Mouse (Mus musculus) embryonic facial prominence, embryonic 12.5 days (tissue): ENCODE results near the gene Dda1. TPM values are rescaled to one million over a fixed set of nuclear protein-coding genes. Genes with fewer than 3 reads are reported as not detected.
A peak's percentile ranks its signal among the peaks of the same experiment; 100 is the strongest.

Experiments
- ATAC-seq: fragments of 200-750 bp; cut with Nextera tagmentation; 2 replicates; pipeline ENCODE4 v1.8.0; 2017; ENCODE audit not compliant: insufficient number of reproducible peaks, insufficient read depth, low FRiP score, low TSS enrichment
- H3K27ac ChIP-seq: fragments of 300-500 bp; sonication (generic); 2 replicates; pipeline ENCODE4 v1.5.1; 2016; ENCODE audit warnings: mild to moderate bottlenecking
- H3K27me3 ChIP-seq: fragments of 300-500 bp; sonication (generic); 2 replicates; pipeline ENCODE4 v1.6.1; 2016; ENCODE audit warnings: mild to moderate bottlenecking, moderate library complexity
- H3K36me3 ChIP-seq: fragments of 300-500 bp; sonication (generic); 2 replicates; pipeline ENCODE4 v1.6.1; 2016; ENCODE audit warnings: mild to moderate bottlenecking
- H3K4me1 ChIP-seq: fragments of 300-500 bp; sonication (generic); 2 replicates; pipeline ENCODE4 v1.6.1; 2016
- H3K4me2 ChIP-seq: fragments of 300-500 bp; sonication (generic); replicated peaks from 2 replicates; pipeline ENCODE4 v1.6.1; 2016; ENCODE audit warnings: mild to moderate bottlenecking, moderate library complexity
- H3K4me3 ChIP-seq: fragments of 300-500 bp; sonication (generic); 2 replicates; pipeline ENCODE4 v1.5.1; 2016; ENCODE audit warnings: mild to moderate bottlenecking
- H3K9ac ChIP-seq: fragments of 300-500 bp; sonication (generic); 2 replicates; pipeline ENCODE4 v1.6.1; 2016; ENCODE audit warnings: mild to moderate bottlenecking, moderate library complexity
- H3K9me3 ChIP-seq: fragments of 300-500 bp; sonication (generic); 2 replicates; pipeline ENCODE4 v1.6.1; 2016; ENCODE audit warnings: mild to moderate bottlenecking, moderate library complexity
- WGBS: fragments of 180-500 bp; shearing (Covaris S2); methylation state at CpG from one replicate; pipeline ENCODE4 v1.1.7; 2016; 5-methylcytosine and 5-hydroxymethylcytosine counted together
- polyA plus RNA-seq: library from polyadenylated mRNA; unstranded; fragments of >200 nt; fragmentation: Nextera tagmentation; extraction: Ambion mirVana; gene quantifications from 2 replicates; pipeline ENCODE4 v1.2.1, GENCODE M21; 2016

Gene Dda1
- polyA plus RNA-seq, 1 experiment from 2014 or later, result 108 TPM

DNA sequence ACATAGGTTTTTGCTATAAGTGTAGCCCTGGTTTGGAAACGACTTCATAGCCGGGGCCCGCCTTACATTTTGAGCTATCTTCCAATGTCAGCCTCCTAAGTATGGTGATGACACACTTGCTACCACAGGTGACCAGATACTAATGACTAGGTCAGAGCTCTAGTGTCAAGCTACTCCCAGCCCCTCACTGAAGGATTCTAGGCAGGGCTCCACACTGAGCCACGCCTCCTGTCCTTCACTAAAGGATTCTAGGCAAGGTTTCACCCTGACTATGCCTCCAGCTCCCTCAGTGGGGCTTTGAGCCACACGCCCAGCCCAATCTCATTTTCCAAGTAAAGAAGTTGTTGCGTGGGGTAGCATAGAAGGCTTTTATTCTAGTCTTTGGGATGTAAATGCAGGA, 8.3 kb upstream of the Dda1 start:
- Histone ChIP-seq H3K4me1 (peaks cover 28% of the 10 kb centered on the region), H3K27ac (no peak overlapping the region), H3K4me2 (no peak overlapping the region), H3K4me3 (no peak overlapping the region), H3K9ac (no peak overlapping the region), H3K36me3 (peaks cover 48% of the 10 kb centered on the region), H3K27me3 (no peaks in the 10 kb centered on the region), H3K9me3 (no peaks in the 10 kb centered on the region)
- no peak for ATAC-seq
- WGBS, result 88% methylated on average over 6 of the region's 6 CpGs

DNA sequence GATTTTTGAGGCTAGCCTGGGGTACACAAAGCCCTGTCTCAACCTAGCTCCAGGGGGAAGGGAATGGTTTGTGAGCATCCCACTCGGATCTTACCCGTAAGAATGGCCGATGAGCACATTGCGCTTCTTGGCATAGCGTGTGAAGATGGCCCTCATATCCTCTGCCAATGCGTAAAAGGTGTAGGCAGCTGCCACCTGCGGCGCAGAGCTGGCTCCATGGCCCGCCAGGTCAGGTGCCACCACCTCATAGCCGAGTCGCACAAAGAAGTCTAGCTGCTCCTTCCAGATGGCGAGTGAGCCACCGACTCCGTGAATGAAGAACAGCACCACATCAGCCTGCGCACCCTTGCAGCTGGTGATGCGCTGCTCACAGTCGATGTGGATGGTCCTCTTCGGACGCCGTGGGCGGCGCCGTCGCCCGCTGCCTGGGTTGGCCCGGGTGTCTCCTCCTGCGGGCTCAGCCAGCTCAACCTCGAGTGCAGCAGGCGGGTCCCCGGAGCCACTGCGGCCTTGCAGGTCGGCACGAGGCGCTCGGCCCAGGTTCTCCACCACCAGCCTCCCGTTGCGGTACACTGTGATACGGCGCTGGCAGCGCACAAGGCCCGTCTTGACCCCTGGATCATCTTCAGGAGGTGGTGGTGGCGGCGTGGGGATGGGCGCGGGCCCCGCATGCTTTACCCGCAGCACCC, 7.7 kb upstream of the Dda1 start:
- ATAC-seq, result no peak
- Histone ChIP-seq H3K36me3 (peaks cover 48% of the 10 kb centered on the region), H3K27ac (no peak overlapping the region), H3K4me2 (no peak overlapping the region), H3K4me1 (peaks cover 30% of the 10 kb centered on the region), H3K4me3 (no peak overlapping the region), H3K9me3 (no peaks in the 10 kb centered on the region), H3K9ac (no peak overlapping the region), H3K27me3 (no peaks in the 10 kb centered on the region)
- 75% methylated on average over 47 of the region's 47 CpGs for WGBS

DNA sequence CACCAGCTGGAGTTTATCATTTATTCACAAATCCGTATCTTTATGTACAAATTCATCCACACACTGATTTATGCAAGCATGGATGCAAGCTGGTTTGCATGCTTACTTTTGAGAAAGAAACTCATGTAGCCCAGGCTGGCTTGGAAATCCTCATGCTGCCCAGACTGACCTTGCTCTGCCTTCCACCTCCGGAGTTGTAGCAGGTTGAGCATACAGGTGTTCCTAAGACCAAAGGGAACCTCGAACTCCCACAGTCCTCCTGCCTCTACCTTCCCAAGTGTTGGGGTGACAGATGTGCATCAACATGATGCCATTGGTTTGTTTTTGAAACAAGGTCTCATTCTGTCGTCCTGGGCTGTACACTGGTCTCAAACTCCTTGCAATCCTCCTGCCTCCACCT, 6.8 kb upstream of the Dda1 start:
- Histone ChIP-seq H3K36me3 (peaks cover 42% of the 10 kb centered on the region), H3K4me3 (peak overlapping the region; percentile 93), H3K27ac (no peak overlapping the region), H3K4me2 (peak overlapping the region; percentile 79), H3K9me3 (no peaks in the 10 kb centered on the region), H3K9ac (peak overlapping the region; percentile 82), H3K27me3 (no peaks in the 10 kb centered on the region), H3K4me1 (peaks cover 30% of the 10 kb centered on the region)
- ATAC-seq, result no peak
- 73% methylated on average over 4 of the region's 4 CpGs for WGBS

DNA sequence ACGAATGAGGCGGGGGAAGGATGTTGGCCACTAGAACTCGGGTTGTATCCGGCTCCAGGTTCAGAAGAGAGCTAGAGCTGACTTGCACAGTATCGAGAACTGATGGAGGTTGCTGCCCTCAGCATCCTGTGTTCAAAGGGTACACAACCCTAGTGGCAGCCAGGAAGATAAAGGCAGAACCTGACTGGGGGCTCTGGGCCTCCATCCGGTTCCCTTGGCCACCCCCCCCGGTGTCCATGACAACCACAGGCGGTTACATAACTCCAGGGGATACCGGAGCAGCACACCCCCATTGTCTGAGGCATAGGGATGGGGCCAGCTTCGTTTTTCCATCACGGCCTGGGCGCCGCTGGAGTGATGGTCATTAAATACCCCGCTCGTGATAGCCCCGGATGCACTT, 6.2 kb upstream of the Dda1 start:
- peak overlapping the region; percentile 82 for H3K9ac ChIP-seq
- H3K27me3 ChIP-seq, result no peaks in the 10 kb centered on the region
- WGBS, result 6% methylated on average over 16 of the region's 16 CpGs
- no peak overlapping the region for H3K27ac ChIP-seq
- H3K9me3 ChIP-seq, result no peaks in the 10 kb centered on the region
- peaks cover 30% of the 10 kb centered on the region for H3K4me1 ChIP-seq
- ATAC-seq, result no peak
- H3K4me2 ChIP-seq, result peak overlapping the region; percentile 79
- H3K36me3 ChIP-seq, result peaks cover 36% of the 10 kb centered on the region
- peak overlapping the region; percentile 93 for H3K4me3 ChIP-seq

DNA sequence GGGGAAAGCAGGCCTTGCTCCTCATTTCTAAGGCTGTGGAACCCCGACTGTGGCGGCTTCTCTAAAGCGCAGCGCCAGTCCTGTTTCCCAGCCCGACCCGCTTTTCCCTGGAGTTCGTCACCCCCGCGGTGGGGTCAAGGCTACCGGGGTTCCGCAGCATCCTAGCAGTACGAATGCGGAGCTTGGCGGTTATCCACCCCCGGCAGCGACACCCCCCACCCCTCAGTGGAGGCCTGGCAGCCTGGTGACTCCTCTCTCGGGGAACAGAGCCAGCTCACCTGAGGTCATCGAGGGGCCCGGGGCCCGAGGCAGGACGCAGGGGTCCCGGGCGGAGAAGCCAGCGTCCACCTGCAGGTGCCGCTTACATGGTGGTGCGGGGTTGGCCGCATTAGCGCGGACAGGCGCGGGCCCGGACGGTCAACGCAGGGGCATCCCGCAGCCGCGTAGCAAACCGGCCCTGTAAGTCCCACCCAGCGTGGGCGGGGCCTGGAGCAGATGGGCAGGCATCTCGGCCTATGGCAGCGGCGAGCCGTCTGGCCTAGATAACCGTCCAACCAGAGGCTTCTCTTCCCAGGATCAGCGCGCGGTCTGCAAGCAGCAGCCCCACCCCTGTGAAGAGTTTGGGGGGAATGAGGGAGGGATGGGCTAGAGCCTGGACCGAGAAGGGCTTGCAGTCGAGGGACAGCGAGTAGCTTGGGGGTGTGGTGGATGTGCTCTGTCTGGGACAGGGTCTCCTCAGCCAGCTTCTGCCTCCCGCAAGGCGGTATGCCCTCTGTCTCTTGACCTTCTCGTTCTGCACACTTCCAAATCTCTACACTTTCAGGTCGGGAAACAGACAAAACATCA, 5.6 kb upstream of the Dda1 start, which contains the start of gene Abhd8:
Abhd8 (minus strand) TSS at position 468 of the 846 bp plus-strand sequence.
- Histone ChIP-seq H3K9me3 (no peaks in the 10 kb centered on the region), H3K36me3 (peaks cover 31% of the 10 kb centered on the region), H3K9ac (peak within 1 kb of the TSS; percentile 82), H3K4me3 (peak within 1 kb of the TSS; percentile 93), H3K4me1 (peaks cover 30% of the 10 kb centered on the region), H3K27ac (peak within 1 kb of the TSS; percentile 74), H3K27me3 (no peaks in the 10 kb centered on the region), H3K4me2 (peak within 1 kb of the TSS; percentile 79)
- ATAC-seq, result peak; percentile 86
- under 1% methylated on average over 55 of the region's 55 CpGs for WGBS

DNA sequence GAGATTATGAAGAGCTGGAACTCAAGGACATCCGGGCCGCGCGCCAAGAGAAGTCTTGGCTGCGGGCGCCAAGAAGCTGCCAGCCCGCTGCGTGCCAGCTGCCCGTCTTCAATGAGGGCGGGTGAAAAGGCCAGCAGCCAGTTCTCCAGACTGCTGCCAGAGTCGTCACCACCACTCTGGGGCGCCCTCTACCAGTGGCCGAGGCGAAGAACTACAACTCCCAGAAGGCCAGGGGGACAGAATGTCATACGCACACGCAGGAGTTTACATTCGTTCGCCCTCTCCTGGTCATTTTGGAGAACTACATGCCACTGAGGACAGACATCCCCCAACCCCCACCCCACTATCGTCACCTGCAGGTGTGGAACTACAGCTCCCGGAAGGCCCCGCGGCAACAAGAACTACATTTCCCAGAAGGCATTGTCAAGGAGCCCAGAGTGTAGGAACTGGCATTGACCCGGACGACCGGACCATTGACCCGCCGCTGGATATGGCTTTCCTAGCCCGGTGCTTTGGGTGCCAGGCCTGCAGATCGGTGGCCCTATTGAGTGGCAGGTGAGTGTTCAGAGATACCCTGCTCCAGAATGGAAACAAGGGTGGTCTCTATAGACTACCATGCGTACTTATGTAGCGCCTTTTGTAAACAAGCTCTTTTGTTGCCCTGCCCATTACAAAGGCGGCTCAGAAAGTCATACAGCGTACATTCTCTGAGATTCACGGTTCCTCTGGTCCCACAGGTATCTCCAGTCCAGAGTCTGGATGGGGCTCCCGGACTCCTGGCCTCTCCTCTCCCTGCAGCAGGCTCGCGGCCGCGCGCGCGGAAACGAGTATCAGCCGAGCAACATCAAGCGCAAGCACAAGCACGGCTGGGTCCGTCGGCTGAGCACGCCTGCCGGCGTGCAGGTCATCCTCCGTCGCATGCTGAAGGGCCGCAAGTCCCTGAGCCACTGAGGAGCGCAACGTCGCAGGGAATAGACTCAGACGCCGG, 4.2 kb upstream of the Dda1 start, which contains the start of gene Mrpl34:
Mrpl34 (plus strand) TSS at position 447 of the 988 bp plus-strand sequence.
- Histone ChIP-seq H3K9me3 (no peaks in the 10 kb centered on the region), H3K27me3 (no peaks in the 10 kb centered on the region), H3K4me3 (peak within 1 kb of the TSS; percentile 93), H3K4me2 (peak within 1 kb of the TSS; percentile 79), H3K36me3 (peaks cover 17% of the 10 kb centered on the region), H3K9ac (peak within 1 kb of the TSS; percentile 82), H3K27ac (peak within 1 kb of the TSS; percentile 74), H3K4me1 (peaks cover 32% of the 10 kb centered on the region)
- under 1% methylated on average over 59 of the region's 59 CpGs for WGBS
- ATAC-seq, result peak; percentile 57

DNA sequence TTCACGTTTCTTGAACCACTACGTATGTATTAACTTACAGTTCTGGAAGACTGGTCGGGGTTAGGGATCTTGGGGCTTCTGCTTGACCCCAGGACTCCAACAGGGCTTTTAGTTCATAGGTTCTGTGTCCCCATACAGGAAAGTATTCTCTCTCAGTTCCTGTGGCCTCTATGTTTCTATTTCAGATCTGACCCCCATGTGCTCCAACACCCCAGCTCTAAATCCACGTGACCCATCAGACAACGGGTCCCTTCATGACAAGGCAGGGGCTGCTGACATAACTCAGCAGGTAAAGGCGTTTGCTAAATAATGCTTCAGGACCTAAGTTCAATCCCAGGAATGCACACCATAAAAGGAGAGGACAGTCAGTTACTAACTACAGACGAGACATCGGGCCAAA, 3.3 kb upstream of the Dda1 start:
- 83% methylated on average over 8 of the region's 8 CpGs for WGBS
- Histone ChIP-seq H3K4me1 (peaks cover 40% of the 10 kb centered on the region), H3K9ac (peak overlapping the region; percentile 65; the same call in 1 of the 2 replicates), H3K36me3 (peaks cover 11% of the 10 kb centered on the region), H3K4me3 (peak overlapping the region; percentile 93), H3K27me3 (no peaks in the 10 kb centered on the region), H3K9me3 (no peaks in the 10 kb centered on the region), H3K4me2 (peak overlapping the region; percentile 79), H3K27ac (no peak overlapping the region)
- no peak for ATAC-seq

DNA sequence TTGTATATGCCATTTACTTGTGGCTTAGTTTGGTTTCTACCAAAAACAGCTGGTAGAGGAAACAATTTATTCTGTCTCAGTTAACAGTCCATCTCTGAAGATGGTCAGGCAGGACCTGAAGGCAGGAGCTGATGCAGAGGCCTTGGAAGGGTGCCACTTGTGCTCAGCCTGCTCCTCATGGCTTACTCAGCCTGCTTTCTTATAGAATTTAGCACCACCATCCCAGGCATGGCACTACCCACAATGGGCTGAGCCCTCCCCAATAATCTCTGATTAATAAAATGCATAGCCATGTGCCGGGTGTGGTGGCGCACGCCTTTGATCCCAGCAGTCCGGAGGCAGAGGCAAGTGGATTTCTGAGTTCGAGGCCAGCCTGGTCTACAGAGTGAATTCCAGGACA, 2.8 kb upstream of the Dda1 start:
- H3K27me3 ChIP-seq, result no peaks in the 10 kb centered on the region
- H3K9ac ChIP-seq, result no peak overlapping the region
- 92% methylated on average over 5 of the region's 5 CpGs for WGBS
- peaks cover 11% of the 10 kb centered on the region for H3K36me3 ChIP-seq
- no peak overlapping the region for H3K4me3 ChIP-seq
- no peak overlapping the region for H3K27ac ChIP-seq
- peak overlapping the region; percentile 79; the same call in 1 of the 2 replicates for H3K4me2 ChIP-seq
- ATAC-seq, result no peak
- peaks cover 40% of the 10 kb centered on the region for H3K4me1 ChIP-seq
- no peaks in the 10 kb centered on the region for H3K9me3 ChIP-seq

DNA sequence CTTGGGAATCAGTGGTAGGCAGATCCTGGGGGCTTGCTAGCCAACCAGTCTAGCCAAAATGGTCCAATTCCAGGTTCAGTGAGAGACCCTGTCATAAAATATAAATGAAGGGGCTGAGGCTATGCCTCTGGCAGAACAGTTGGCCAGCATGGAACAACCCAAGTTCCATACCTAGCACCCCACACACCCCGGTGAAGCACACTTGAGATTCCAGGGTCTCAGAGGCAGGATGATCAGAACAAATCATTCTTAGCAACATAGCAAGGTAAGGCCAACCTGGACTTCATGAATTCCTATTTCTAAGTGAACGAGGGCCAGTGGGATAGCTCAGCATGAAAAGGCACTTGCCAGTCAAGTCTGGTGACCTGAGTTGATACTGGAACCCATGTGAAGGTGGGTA, 1.8 kb upstream of the Dda1 start:
- no peak overlapping the region for H3K4me3 ChIP-seq
- 91% methylated on average over 2 of the region's 2 CpGs for WGBS
- H3K36me3 ChIP-seq, result peaks cover 16% of the 10 kb centered on the region
- no peaks in the 10 kb centered on the region for H3K27me3 ChIP-seq
- H3K27ac ChIP-seq, result no peak overlapping the region
- H3K4me2 ChIP-seq, result no peak overlapping the region
- no peak overlapping the region for H3K9ac ChIP-seq
- H3K9me3 ChIP-seq, result no peaks in the 10 kb centered on the region
- ATAC-seq, result no peak
- peaks cover 34% of the 10 kb centered on the region for H3K4me1 ChIP-seq

DNA sequence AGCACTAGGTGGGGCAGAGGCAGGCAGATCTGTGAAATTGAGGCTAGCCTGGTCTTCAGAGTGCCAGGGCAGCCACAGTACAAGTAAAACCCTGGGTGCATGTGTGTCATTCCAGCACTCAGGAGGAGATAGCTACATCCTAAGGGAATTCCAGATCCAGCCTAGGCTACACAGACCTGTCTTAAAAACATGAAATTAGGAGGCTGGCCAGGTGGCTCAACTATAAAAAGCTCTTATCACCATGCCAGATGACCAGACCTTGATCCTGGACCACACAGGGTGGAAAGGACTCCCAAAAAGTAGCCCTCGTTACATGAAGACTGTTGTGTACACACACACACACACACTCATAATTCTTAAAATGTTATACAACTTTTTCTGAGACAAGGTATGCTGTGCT, 998 bp upstream of the Dda1 start:
- Histone ChIP-seq H3K4me3 (no peak overlapping the region), H3K9me3 (no peaks in the 10 kb centered on the region), H3K9ac (no peak overlapping the region), H3K27ac (no peak overlapping the region), H3K27me3 (no peaks in the 10 kb centered on the region), H3K4me1 (peaks cover 26% of the 10 kb centered on the region), H3K36me3 (peaks cover 24% of the 10 kb centered on the region), H3K4me2 (no peak overlapping the region)
- WGBS, result 91% methylated on average over 1 of the region's 1 CpGs
- no peak for ATAC-seq

DNA sequence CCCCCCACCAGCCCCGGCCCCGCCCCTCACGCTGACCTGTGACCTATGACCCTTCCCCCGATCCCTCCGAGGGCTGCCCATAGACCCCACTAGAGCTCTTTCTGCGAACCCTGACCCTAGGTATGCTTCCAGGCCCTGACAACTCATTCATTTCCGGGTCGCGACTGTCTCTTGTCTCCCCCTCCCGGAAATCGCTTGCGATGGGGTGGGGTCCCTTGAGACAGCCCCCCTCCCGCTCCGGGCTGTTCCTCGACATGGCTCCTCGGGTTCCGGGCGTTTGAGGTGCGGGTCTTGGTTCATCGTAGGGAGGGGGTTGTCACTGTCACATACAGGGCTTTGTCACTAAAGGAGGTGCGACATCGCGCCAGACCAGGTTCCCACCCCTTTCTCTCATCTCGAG, 412 bp downstream of the Dda1 start:
- Histone ChIP-seq H3K36me3 (peaks cover 38% of the 10 kb centered on the region), H3K4me3 (peak overlapping the region; percentile 90), H3K4me2 (peak overlapping the region; percentile 88), H3K27ac (peak overlapping the region; percentile 67), H3K9me3 (no peaks in the 10 kb centered on the region), H3K9ac (peak overlapping the region; percentile 85), H3K4me1 (peaks cover 18% of the 10 kb centered on the region), H3K27me3 (no peaks in the 10 kb centered on the region)
- WGBS, result under 1% methylated on average over 24 of the region's 24 CpGs
- peak; percentile 6; the same call in 1 of the 2 replicates for ATAC-seq
